Mouse (Mus musculus) heart, adult 11 months (tissue): ENCODE data around the gene Pdia5.

Experiments used
- DNase-seq: peaks from one replicate; pipeline ENCODE4 v3.0.0; 2022

Pdia5 gene

GRCm38 (mm10) chr16:35484105-35484504 lies 6.6 kb downstream of the Pdia5 start:
- DNase-seq = no peak

- DNase-seq = no peak
Observed at GRCm38 (mm10) chr16:35479301-35479700, 11.4 kb downstream of the Pdia5 start.

- DNase-seq = no peak
Observed at GRCm38 (mm10) chr16:35477273-35477672, 13.4 kb downstream of the Pdia5 start.

GRCm38 (mm10) chr16:35472569-35473275 lies 18.0 kb downstream of the Pdia5 start:
- peak; percentile 91 for DNase-seq

- peak; percentile 96 for DNase-seq
Observed at GRCm38 (mm10) chr16:35471841-35472568, 18.7 kb downstream of the Pdia5 start.

GRCm38 (mm10) chr16:35470983-35471382 lies 19.7 kb downstream of the Pdia5 start:
- DNase-seq = peak; percentile 93

GRCm38 (mm10) chr16:35470096-35470495 lies 20.6 kb downstream of the Pdia5 start:
- DNase-seq = peak; percentile 93

GRCm38 (mm10) chr16:35469016-35469415 lies 21.7 kb downstream of the Pdia5 start:
- no peak for DNase-seq

GRCm38 (mm10) chr16:35467044-35467443 lies 23.6 kb downstream of the Pdia5 start:
- DNase-seq = no peak

GRCm38 (mm10) chr16:35465808-35466351 lies 24.8 kb downstream of the Pdia5 start:
- DNase-seq = peak; percentile 96

- no peak for DNase-seq
Observed at GRCm38 (mm10) chr16:35464686-35465308, 25.9 kb downstream of the Pdia5 start.

GRCm38 (mm10) chr16:35463708-35464107 lies 27.0 kb downstream of the Pdia5 start:
- DNase-seq = no peak

GRCm38 (mm10) chr16:35462955-35463354 lies 27.7 kb downstream of the Pdia5 start:
- no peak for DNase-seq

- DNase-seq = no peak
Observed at GRCm38 (mm10) chr16:35459584-35459983, 31.1 kb downstream of the Pdia5 start.

- no peak for DNase-seq
Observed at GRCm38 (mm10) chr16:35458297-35458696, 32.4 kb downstream of the Pdia5 start.

- DNase-seq = no peak
Observed at GRCm38 (mm10) chr16:35457488-35457887, 33.2 kb downstream of the Pdia5 start.

- no peak for DNase-seq
Observed at GRCm38 (mm10) chr16:35457011-35457419, 33.7 kb downstream of the Pdia5 start.

- DNase-seq = no peak
Observed at GRCm38 (mm10) chr16:35456305-35456704, 34.4 kb downstream of the Pdia5 start.

GRCm38 (mm10) chr16:35455822-35456221 lies 34.9 kb downstream of the Pdia5 start:
- no peak for DNase-seq

- DNase-seq = no peak
Observed at GRCm38 (mm10) chr16:35450018-35450630, 40.5 kb downstream of the Pdia5 start.

GRCm38 (mm10) chr16:35442026-35442415 lies 48.7 kb downstream of the Pdia5 start:
- no peak for DNase-seq

GRCm38 (mm10) chr16:35441346-35442025 lies 49.2 kb downstream of the Pdia5 start:
- DNase-seq = no peak

- peak; percentile 94 for DNase-seq
Observed at GRCm38 (mm10) chr16:35439046-35439445, 51.6 kb downstream of the Pdia5 start.
